In the genomic region with DNA sequence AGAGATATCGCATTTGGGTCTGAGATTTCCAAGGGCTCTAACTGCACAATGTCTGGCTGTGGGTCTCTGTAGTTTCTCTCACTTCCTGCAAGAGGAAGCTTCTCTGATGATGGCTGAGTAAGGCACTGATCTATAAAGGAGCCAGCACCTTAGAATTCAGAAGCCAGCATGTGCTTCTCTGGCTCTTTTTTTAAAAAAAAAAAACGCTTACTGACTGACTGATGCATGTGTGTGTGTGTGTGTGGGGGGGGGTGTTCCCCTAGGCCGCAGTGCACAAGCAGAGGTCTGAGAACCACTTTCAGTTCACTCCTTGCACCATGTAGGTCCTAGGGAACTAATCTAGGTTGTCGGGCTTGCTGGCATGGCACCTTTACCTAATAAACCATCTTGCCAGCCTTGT, we compare ENCODE assay signal across 19 mouse cellular contexts. TPM values are rescaled to one million over a fixed set of nuclear protein-coding genes. Genes with fewer than 3 reads are reported as not detected.
DNase-seq lines count a peak whose midpoint lies in the region; ATAC-seq and TF ChIP-seq lines count a peak whose summit lies in the region.
"Had no signal": no experiment of that assay in that cellular context is flagged by ENCODE, and none has a peak within 500 bp of the region (broad histone marks: within the 10 kb centered on the region; RNA-seq: fewer than 3 reads in every experiment).

No protein-coding gene starts in this region.

- no peaks in the 10 kb centered on the region for H3K9me3 ChIP-seq in heart, embryonic 12.5 days (replicated peaks)
- H3K9me3 ChIP-seq: forebrain, embryonic 13.5 days; hindbrain, embryonic 13.5 days; limb, embryonic 12.5 days had no signal

- H3K4me1 ChIP-seq in heart, embryonic 12.5 days (replicated peaks) = peaks cover 27% of the 10 kb centered on the region

- DNase-seq in heart, postnatal 25 days (ENCODE audit: low spot score) = no peak
- DNase-seq in layer of hippocampus, adult 2 months (ENCODE audit: low spot score in 2 of 2) = no peak
- no peak for DNase-seq in layer of hippocampus, postnatal 25 days (ENCODE audit: extremely low spot score in 1 of 2, low spot score in 1 of 2)
- peak; percentile 68 for DNase-seq in A20 (ENCODE audit: low read depth, low spot score)
- DNase-seq in T-cell, adult 2 months (ENCODE audit: low spot score) = peak; percentile 14
- DNase-seq in urinary bladder, postnatal 36 days (ENCODE audit: low spot score in 2 of 2) = no peak
- no peak for DNase-seq in gastrocnemius, postnatal 25 days
- DNase-seq: adrenal gland, postnatal 14 days; cerebellum, adult 11-12 months; cerebellum, postnatal 36 days; kidney, postnatal 14 days; lung, postnatal 14 days had no signal

- TF ChIP-seq CTCF in layer of hippocampus, adult 2 months (conservative IDR thresholded peaks at IDR 0.05) = no peak

- no peak for ATAC-seq in heart, embryonic 12.5 days (ENCODE audit: insufficient number of reproducible peaks, low FRiP score)
- ATAC-seq: forebrain, embryonic 13.5 days; intestine, postnatal 0 days had no signal

- peak overlapping the region; percentile 47; the same call in 1 of the 2 replicates for H3K27ac ChIP-seq in heart, embryonic 12.5 days (ENCODE audit: poor library complexity, severe bottlenecking)
- peak overlapping the region; percentile 47; the same call in 1 of the 2 replicates for H3K27ac ChIP-seq in layer of hippocampus, adult 2 months
- H3K27ac ChIP-seq: forebrain, embryonic 13.5 days; hindbrain, embryonic 13.5 days; limb, embryonic 12.5 days had no signal

- H3K4me2 ChIP-seq in heart, embryonic 12.5 days = peak overlapping the region; percentile 28; the same call in 1 of the 2 replicates
- H3K4me2 ChIP-seq: forebrain, embryonic 13.5 days; hindbrain, embryonic 13.5 days; limb, embryonic 12.5 days had no signal

- 54% methylated on average over 4 of the region's 4 CpGs for WGBS in heart, embryonic 12.5 days

- no peak overlapping the region for H3K9ac ChIP-seq in heart, embryonic 12.5 days
- H3K9ac ChIP-seq: forebrain, embryonic 13.5 days; hindbrain, embryonic 13.5 days; limb, embryonic 12.5 days had no signal

- H3K4me3 ChIP-seq in heart, embryonic 12.5 days = no peak overlapping the region
- H3K4me3 ChIP-seq in layer of hippocampus, adult 2 months = no peak overlapping the region
- H3K4me3 ChIP-seq: forebrain, embryonic 13.5 days; hindbrain, embryonic 13.5 days; limb, embryonic 12.5 days had no signal

- H3K27me3 ChIP-seq in heart, embryonic 12.5 days (replicated peaks) = no peaks in the 10 kb centered on the region
- H3K27me3 ChIP-seq: forebrain, embryonic 13.5 days; hindbrain, embryonic 13.5 days; limb, embryonic 12.5 days had no signal

- H3K36me3 ChIP-seq in heart, embryonic 12.5 days = peaks cover 22% of the 10 kb centered on the region

- intact Hi-C loops in heart, postnatal 25 days (cut with DNase I) = no loop called here

RNA-seq across cellular contexts. Expression of a gene that starts 4.5 kb away (rescaled TPM):
- 104 and 105 TPM in 2 replicates for polyA plus RNA-seq in heart, embryonic 12.5 days (2016; fragmentation: Nextera tagmentation; extraction: Ambion mirVana)
- 10 to 100 TPM; 33.0 to 33.6 TPM for total RNA-seq in heart, postnatal 25 days (2021)
- 10 to 100 TPM; 65.4 to 76.2 TPM for total RNA-seq in layer of hippocampus, adult 2 months (2021)
- 10 to 100 TPM; 65.1 to 67.7 TPM for total RNA-seq in layer of hippocampus, postnatal 25 days (2021)
- total RNA-seq in gastrocnemius, postnatal 25 days (2021) = 10 to 100 TPM; 24.0 to 24.6 TPM

RNA-seq across cellular contexts. Expression of a gene that starts 4.6 kb away (rescaled TPM):
- polyA plus RNA-seq in heart, embryonic 12.5 days (2016; fragmentation: Nextera tagmentation; extraction: Ambion mirVana) = 47.0 and 48.5 TPM in 2 replicates
- total RNA-seq in heart, postnatal 25 days (2021) = 1 to 10 TPM in 1 of 2 experiments, under 1 TPM in 1; 0.83 to 1.1 TPM
- total RNA-seq in layer of hippocampus, adult 2 months (2021) = 1 to 10 TPM; 2.5 to 3.5 TPM
- total RNA-seq in layer of hippocampus, postnatal 25 days (2021) = 1 to 10 TPM; 2.0 to 2.4 TPM
- 1 to 10 TPM in 1 of 2 experiments, under 1 TPM in 1; 0.97 to 1.3 TPM for total RNA-seq in gastrocnemius, postnatal 25 days (2021)

RNA-seq across cellular contexts. Expression of a gene that starts 47.3 kb away (rescaled TPM):
- 0.87 and 1.1 TPM in 2 replicates for polyA plus RNA-seq in heart, embryonic 12.5 days (2016; fragmentation: Nextera tagmentation; extraction: Ambion mirVana)
- 1 to 10 TPM; 1.6 to 1.7 TPM for total RNA-seq in heart, postnatal 25 days (2021)
- 1 to 10 TPM; 2.1 TPM for total RNA-seq in layer of hippocampus, adult 2 months (2021)
- under 1 TPM in 1 of 2 experiments, not detected in 1; 0.71 TPM for total RNA-seq in layer of hippocampus, postnatal 25 days (2021)
- total RNA-seq in gastrocnemius, postnatal 25 days (2021) = 1 to 10 TPM; 1.5 to 2.7 TPM
- polyA plus RNA-seq: gonadal fat pad, adult 2 months; hindbrain, embryonic 13.5 days; testis, adult 2 months had no signal

RNA-seq across cellular contexts. Expression of a gene that starts 57.8 kb away (rescaled TPM):
- 17.6 and 17.9 TPM in 2 replicates for polyA plus RNA-seq in heart, embryonic 12.5 days (2016; fragmentation: Nextera tagmentation; extraction: Ambion mirVana)
- total RNA-seq in heart, postnatal 25 days (2021) = 1 to 10 TPM; 7.4 to 7.8 TPM
- 10 to 100 TPM; 14.1 to 15.5 TPM for total RNA-seq in layer of hippocampus, adult 2 months (2021)
- total RNA-seq in layer of hippocampus, postnatal 25 days (2021) = 10 to 100 TPM; 14.2 to 16.8 TPM
- total RNA-seq in gastrocnemius, postnatal 25 days (2021) = 1 to 10 TPM; 7.3 to 7.9 TPM

RNA-seq across cellular contexts. Expression of a gene that starts 58.2 kb away (rescaled TPM):
- 30.1 and 33.5 TPM in 2 replicates for polyA plus RNA-seq in heart, embryonic 12.5 days (2016; fragmentation: Nextera tagmentation; extraction: Ambion mirVana)
- 10 to 100 TPM; 10.5 to 11.6 TPM for total RNA-seq in heart, postnatal 25 days (2021)
- total RNA-seq in layer of hippocampus, adult 2 months (2021) = 10 to 100 TPM; 16.4 to 21.5 TPM
- 10 to 100 TPM; 15.9 to 17.7 TPM for total RNA-seq in layer of hippocampus, postnatal 25 days (2021)
- 10 to 100 TPM; 10.2 to 11.4 TPM for total RNA-seq in gastrocnemius, postnatal 25 days (2021)

Comparison
In these comparisons a context has a peak if more than half of its experiments do, and no peak if none do; other contexts are left out.
1. DNase-seq: peak in A20 (single experiment) and T-cell, adult 2 months (single experiment); none in heart, postnatal 25 days (single experiment), layer of hippocampus, adult 2 months (0 of 2), layer of hippocampus, postnatal 25 days (0 of 2), urinary bladder, postnatal 36 days (0 of 2) and gastrocnemius, postnatal 25 days (single experiment).